Mouse (Mus musculus) limb, embryonic 11.5 days (tissue): ENCODE measurements around the gene Poln. TPM values are rescaled to one million over a fixed set of nuclear protein-coding genes. Genes with fewer than 3 reads are reported as not detected.

Experiments used
- ATAC-seq: fragments of 200-750 bp; cut with Nextera tagmentation; 2 replicates; pipeline ENCODE4 v1.8.0; 2017; ENCODE audit warnings: low read depth; ENCODE audit not compliant: insufficient number of reproducible peaks, low FRiP score, low TSS enrichment
- DNase-seq: peaks from one replicate; pipeline ENCODE4 v3.0.0-alpha.2; 2015; ENCODE audit warnings: low spot score
- H3K27ac ChIP-seq: fragments of 300-500 bp; sonication (generic); replicated peaks from 2 replicates; pipeline ENCODE4 v1.5.1; 2014; ENCODE audit warnings: low read depth, mild to moderate bottlenecking, low read length
- H3K27me3 ChIP-seq: fragments of 300-500 bp; sonication (generic); 2 replicates; pipeline ENCODE4 v1.6.1; 2014; ENCODE audit warnings: mild to moderate bottlenecking, low read length, mixed read lengths; ENCODE audit not compliant: control insufficient read depth, insufficient read depth
- H3K36me3 ChIP-seq: fragments of 300-500 bp; sonication (generic); 2 replicates; pipeline ENCODE4 v1.6.1; 2014; ENCODE audit warnings: mild to moderate bottlenecking, low read length, moderate library complexity, mixed read lengths; ENCODE audit not compliant: control insufficient read depth, insufficient read depth
- H3K4me1 ChIP-seq: fragments of 300-500 bp; sonication (generic); 2 replicates; pipeline ENCODE4 v1.6.1; 2014; ENCODE audit warnings: low read length, mixed read lengths; ENCODE audit not compliant: control insufficient read depth, insufficient read depth
- H3K4me2 ChIP-seq: fragments of 300-500 bp; sonication (generic); 2 replicates; pipeline ENCODE4 v1.6.1; 2014; ENCODE audit warnings: low read depth, mild to moderate bottlenecking, moderate library complexity; ENCODE audit not compliant: severe bottlenecking
- H3K4me3 ChIP-seq: fragments of 300-500 bp; sonication (generic); 2 replicates; pipeline ENCODE4 v1.5.1; 2014; ENCODE audit warnings: low read depth, low read length
- H3K9ac ChIP-seq: fragments of 300-500 bp; sonication (generic); 2 replicates; pipeline ENCODE4 v1.6.1; 2014; ENCODE audit warnings: mild to moderate bottlenecking, low read length
- H3K9me3 ChIP-seq: fragments of 300-500 bp; sonication (generic); 2 replicates; pipeline ENCODE4 v1.6.1; 2016; ENCODE audit warnings: low read length; ENCODE audit not compliant: control insufficient read depth
- WGBS: fragments of 180-500 bp; shearing (Covaris S2); extraction: QIAGEN DNeasy Blood & Tissue Kit; methylation state at CpG from one replicate; pipeline ENCODE4 v1.1.7; 2014; 5-methylcytosine and 5-hydroxymethylcytosine counted together
- polyA plus RNA-seq: library from polyadenylated mRNA; unstranded; fragments of >200 nt; fragmentation: Nextera tagmentation; extraction: Ambion mirVana; gene quantifications from 2 replicates; pipeline ENCODE4 v1.2.1, GENCODE M21; 2014

The Poln gene
- polyA plus RNA-seq, 1 experiment from 2014 or later = 0.81 TPM

DNA sequence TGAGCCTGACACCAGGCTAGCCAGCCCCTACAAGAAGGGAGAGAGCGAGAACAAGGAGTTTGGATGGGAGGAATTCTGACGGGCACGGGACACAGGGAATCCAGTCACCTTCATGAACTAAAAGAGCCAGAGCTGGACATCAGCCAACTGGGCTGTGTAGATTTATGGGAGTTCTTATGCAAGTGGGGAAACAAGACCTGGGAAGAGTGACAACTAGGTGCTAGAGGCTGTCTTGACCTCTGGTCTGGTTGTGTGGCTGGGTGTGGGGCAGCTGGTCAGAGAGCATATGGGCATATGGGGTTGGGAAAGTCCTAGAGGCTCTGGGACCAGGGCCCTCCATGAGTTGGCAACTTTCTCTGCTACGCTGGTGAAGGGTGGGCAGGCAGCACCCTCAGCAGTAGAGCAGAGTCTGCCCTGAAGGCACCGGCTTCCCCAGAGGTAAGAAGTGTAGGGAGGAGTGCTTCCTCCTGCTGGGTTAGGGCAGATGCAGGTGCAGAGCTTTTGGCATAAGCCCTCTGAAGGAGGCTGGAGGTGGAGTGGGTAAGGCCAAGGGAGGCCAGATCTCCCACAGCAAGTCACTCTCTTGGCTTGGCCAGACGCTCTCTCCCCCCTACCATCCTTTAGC lies 169.7 kb downstream of the Poln start:
- H3K27ac ChIP-seq = no peak overlapping the region
- no peaks in the 10 kb centered on the region for H3K9me3 ChIP-seq
- no peak for ATAC-seq
- no peak for DNase-seq
- no peaks in the 10 kb centered on the region for H3K36me3 ChIP-seq
- no peak overlapping the region for H3K9ac ChIP-seq
- H3K4me3 ChIP-seq = no peak overlapping the region
- H3K4me1 ChIP-seq = peaks cover 12% of the 10 kb centered on the region
- H3K4me2 ChIP-seq = no peak overlapping the region
- WGBS = 84% methylated on average over 6 of the region's 6 CpGs
- peaks cover 47% of the 10 kb centered on the region for H3K27me3 ChIP-seq

- no peak overlapping the region for H3K4me3 ChIP-seq
- H3K36me3 ChIP-seq = no peaks in the 10 kb centered on the region
- peaks cover 12% of the 10 kb centered on the region for H3K4me1 ChIP-seq
- ATAC-seq (no peak), DNase-seq (no peak)
- H3K27ac ChIP-seq = no peak overlapping the region
- WGBS = 79% methylated on average over 3 of the region's 3 CpGs
- peaks cover 54% of the 10 kb centered on the region for H3K27me3 ChIP-seq
- no peak overlapping the region for H3K4me2 ChIP-seq
- no peaks in the 10 kb centered on the region for H3K9me3 ChIP-seq
- no peak overlapping the region for H3K9ac ChIP-seq
These were observed 170.8 kb downstream of the Poln start for GRCm38 (mm10) chr5:33998505-33998877.

DNA sequence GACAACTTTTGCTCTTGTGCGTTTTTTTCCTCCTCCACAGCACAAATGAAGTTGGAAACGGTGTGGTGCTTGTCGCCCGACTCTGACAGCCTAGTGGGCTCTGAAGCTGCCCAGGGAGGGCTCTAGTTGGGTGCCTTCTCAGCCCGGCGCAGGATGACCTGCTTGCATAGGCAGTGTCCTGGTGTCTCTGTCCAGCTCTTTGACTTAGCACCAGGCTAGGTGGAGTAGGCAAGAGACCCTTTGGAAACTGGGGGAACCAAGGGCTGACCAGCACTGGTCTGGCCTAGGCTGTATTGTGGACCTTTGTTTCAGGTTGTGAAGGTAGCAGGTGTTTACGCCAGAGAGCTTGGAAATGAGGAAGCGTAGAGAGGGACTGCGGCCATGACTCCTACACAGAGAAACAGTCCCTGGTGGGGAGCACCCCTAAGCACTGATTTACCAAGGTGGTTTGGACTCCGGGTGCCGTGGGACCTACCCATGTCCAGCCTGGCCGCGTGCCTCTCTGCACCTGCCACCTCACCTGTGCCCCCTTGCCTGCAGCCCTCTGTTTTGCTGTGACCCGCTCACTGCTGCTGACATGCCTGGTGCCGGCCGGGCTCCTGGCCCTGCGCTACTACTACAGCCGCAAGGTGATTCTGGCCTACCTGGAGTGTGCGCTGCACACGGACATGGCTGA lies 171.3 kb downstream of the Poln start:
- no peak overlapping the region for H3K27ac ChIP-seq
- peak overlapping the region; percentile 99; the same call in 1 of the 2 replicates for H3K4me2 ChIP-seq
- H3K27me3 ChIP-seq = peaks cover 54% of the 10 kb centered on the region
- DNase-seq (no peak), ATAC-seq (no peak)
- H3K36me3 ChIP-seq = no peaks in the 10 kb centered on the region
- no peaks in the 10 kb centered on the region for H3K9me3 ChIP-seq
- H3K9ac ChIP-seq = no peak overlapping the region
- peak overlapping the region; percentile 56; the same call in 1 of the 2 replicates for H3K4me3 ChIP-seq
- 72% methylated on average over 20 of the region's 20 CpGs for WGBS
- peaks cover 12% of the 10 kb centered on the region for H3K4me1 ChIP-seq

- Histone ChIP-seq H3K4me2 (peak overlapping the region; percentile 99), H3K4me3 (peak overlapping the region; percentile 56), H3K36me3 (no peaks in the 10 kb centered on the region), H3K9me3 (no peaks in the 10 kb centered on the region), H3K27ac (no peak overlapping the region), H3K4me1 (peaks cover 12% of the 10 kb centered on the region), H3K9ac (peak overlapping the region; percentile 52), H3K27me3 (peaks cover 54% of the 10 kb centered on the region)
- 0 out of 2 replicates have a peak, but pooled peaks have one; percentile 14 for ATAC-seq
- under 1% methylated on average over 73 of the region's 80 CpGs for WGBS
- peak; percentile 56 for DNase-seq
These were observed 172.1 kb downstream of the Poln start for GRCm38 (mm10) chr5:33997051-33997741.

GRCm38 (mm10) chr5:33996694-33997045 lies 172.6 kb downstream of the Poln start:
- peak; percentile 50; the same call in 1 of the 2 replicates for ATAC-seq

DNA sequence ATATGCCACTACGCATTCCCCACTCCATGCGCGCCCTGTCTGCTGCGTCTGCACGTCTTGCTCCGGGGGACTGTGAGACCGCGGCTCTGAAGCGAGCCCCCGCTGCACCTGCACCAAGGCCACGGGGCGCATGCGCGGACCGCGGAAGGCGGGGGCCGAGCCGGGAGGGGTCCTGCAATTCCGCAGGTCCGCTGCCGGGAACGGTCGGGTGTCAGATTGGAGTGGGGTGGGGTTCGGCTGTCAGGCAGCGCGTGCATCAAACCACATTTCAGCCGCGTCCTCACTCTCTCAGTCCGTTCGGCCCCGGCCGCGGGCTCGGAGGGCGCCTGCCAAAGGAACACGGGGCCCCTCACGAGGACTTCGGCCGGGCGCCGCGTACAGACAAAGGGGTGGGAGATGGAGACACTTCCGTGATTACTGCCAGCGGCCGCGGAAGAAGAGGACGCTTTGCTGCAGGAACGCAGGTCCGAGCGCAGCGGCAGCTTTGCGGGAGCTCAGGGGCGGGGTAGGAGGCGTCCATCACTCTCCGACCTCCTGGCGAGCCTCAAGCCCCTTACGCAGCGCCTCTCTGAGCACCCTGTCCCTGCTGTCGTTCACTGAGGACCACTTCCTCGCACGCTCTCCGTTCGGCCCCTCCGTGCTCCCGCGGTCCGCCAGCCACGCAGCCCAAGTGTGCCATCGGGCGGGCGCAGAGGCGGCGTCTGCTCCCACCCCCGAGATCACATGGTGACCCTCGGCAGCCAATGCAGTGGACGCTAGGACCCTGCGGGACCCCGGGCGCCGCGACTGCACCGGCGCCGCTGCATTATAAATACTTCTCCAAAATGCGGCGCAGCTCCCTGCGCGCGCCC lies 173.2 kb downstream of the Poln start, which contains the start of gene Nat8l:
TSS of gene Nat8l (plus strand) at position 142 of the 851 bp plus-strand sequence.
- H3K27ac ChIP-seq = no peak within 1 kb of the TSS
- H3K4me3 ChIP-seq = peak within 1 kb of the TSS; percentile 56
- under 1% methylated on average over 86 of the region's 90 CpGs for WGBS
- H3K4me2 ChIP-seq = peak within 1 kb of the TSS; percentile 99
- no peaks in the 10 kb centered on the region for H3K9me3 ChIP-seq
- peak within 1 kb of the TSS; percentile 52 for H3K9ac ChIP-seq
- DNase-seq = peak; percentile 84
- ATAC-seq = peak; percentile 71
- H3K4me1 ChIP-seq = peaks cover 12% of the 10 kb centered on the region
- peaks cover 54% of the 10 kb centered on the region for H3K27me3 ChIP-seq
- no peaks in the 10 kb centered on the region for H3K36me3 ChIP-seq

More at GRCm38 (mm10) chr5:33996694-33997045, 172.6 kb downstream of the Poln start:
- Histone ChIP-seq H3K4me1 (peaks cover 12% of the 10 kb centered on the region), H3K36me3 (no peaks in the 10 kb centered on the region), H3K4me3 (peak overlapping the region; percentile 56), H3K9ac (peak overlapping the region; percentile 52), H3K27ac (no peak overlapping the region), H3K4me2 (peak overlapping the region; percentile 99), H3K27me3 (peaks cover 54% of the 10 kb centered on the region), H3K9me3 (no peaks in the 10 kb centered on the region)
- DNase-seq = no peak
- WGBS = under 1% methylated on average over 41 of the region's 55 CpGs

DNA sequence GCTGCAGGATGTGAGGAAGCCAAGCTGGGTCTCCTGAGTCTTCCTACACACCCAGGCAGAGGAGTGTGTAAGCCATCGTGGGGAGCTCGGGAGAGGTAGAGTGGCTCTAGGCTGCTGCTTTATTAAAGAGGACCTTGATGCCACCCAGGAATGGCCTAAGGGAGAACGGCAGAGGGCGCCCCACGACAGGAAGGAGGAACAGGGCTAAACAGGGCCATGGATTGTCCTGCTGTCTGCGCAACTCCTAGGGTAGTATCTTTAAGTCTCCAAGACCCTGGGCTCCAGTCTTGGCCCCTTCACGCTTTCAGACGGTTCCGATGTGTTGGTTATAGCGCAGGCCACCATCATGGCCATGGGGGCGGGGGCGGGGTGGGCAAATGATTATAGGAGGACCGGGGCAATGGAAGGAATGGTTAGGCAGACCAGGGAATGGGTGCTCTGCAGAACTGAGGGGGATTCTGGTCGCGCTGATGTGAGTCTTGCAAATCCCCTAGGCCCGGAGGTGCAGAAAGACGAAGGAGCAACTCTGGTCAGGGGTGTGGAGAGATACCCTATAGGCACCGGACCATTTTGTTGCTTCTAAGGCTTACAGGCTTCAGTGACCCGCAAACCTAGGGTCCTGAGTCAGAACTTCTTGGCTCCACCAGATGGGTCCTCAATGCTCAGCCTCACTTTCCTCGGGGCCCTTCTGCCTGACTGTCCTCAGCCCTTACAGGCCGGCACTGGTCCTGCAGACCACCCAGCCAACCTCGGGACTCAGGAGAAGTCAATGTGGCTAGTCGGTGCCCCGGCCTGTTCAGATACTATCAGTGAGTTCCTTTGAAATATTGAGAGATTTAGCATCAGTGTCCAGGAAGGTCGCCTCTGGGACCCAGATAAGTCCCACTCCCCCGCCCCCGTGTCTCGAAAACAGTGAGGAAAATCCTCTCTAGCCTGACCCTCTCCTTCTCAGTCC lies 174.3 kb downstream of the Poln start:
- Histone ChIP-seq H3K27ac (no peak overlapping the region), H3K9ac (no peak overlapping the region), H3K36me3 (no peaks in the 10 kb centered on the region), H3K4me3 (peak overlapping the region; percentile 56), H3K27me3 (peaks cover 54% of the 10 kb centered on the region), H3K4me2 (peak overlapping the region; percentile 99; the same call in 1 of the 2 replicates), H3K4me1 (peaks cover 12% of the 10 kb centered on the region), H3K9me3 (no peaks in the 10 kb centered on the region)
- 34% methylated on average over 28 of the region's 28 CpGs for WGBS
- DNase-seq = peak; percentile 43
- ATAC-seq = no peak
